Mouse (Mus musculus) urinary bladder, postnatal 36 days (tissue): ENCODE measurements around the gene Pparg.

Experiments used
- DNase-seq, 2 experiments: peaks; one replicate each; pipeline ENCODE4 v3.0.0; 2022; ENCODE audit warnings: low spot score in 2 of 2, mixed read lengths in 1 of 2

The Pparg gene

DNA sequence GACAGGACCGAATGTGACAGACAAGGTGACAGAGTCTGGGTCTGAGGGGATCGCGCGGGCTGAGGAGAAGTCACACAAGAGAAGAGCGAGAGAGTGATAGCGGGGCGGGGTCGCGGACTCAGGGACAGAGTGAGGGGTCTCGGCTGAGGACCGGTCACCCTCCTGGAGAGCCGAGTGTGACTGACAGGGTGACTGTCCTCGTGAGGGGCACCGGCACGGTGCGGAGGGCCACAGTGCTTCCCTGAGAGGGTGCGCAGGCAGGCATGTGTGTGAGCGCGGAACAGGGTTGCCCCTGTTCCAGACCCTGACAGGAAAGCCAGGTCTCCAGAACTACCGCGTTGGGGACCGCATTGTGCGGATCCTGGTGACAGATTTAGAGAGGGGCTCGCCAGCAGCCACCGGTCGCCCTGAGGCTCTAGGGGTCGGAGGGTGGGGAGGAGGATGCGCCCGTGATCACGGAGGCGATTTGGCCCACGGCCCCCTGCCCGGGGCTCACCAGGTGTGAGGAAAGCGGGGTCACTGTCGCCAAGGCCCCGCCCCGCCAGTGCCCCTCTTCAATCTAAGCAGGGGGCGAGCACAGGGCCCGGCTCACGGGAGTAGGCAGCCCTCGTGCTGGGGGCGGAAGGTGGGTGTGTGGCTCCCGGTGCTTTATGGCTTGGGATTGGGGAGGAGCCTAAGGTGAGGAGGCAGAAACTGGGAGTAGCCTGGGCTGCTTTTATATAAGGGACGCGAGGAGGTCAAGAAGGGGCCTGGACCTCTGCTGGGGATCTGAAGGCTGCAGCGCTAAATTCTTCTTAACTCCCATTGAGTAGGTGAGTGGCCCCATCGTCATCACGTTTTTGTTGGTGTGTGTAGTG lies 1.1 kb downstream of the Pparg start:
- DNase-seq: peak; percentile 59 to 81

DNA sequence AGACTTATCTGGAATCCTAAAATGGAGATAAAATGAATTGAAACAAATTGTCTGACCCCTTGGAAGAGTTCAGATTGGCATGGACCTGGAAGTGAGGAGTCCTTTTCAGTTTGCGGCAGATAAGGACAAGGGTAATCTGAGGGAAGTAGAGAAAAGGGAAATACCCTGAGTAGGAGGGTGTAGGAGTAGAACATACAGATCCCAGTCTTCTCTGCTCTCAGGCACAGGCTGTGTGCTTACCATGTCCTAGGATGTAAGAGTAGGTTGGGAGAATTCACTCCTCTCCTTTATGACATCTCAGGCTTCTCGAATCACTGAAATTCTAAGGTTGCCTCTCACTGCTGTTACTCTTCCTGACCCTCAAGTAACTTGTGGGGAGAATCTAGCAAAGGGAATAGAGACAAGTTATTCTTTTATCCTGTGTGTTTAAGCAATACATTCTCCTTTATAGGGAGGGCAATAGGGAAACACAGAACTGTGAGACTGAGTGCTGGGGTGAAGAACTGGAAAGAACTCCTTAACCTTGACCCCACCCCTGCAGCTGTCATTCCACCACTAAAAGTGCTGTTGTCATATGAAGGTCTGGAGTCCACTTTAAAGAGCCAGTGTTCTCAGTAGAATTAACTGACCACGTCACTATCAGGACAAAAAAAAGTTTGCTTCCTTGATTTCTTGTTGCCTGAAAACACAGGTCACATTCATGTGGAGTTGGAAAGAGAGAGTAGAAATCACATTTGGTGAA lies 6.3 kb downstream of the Pparg start:
- DNase-seq: no peak

DNA sequence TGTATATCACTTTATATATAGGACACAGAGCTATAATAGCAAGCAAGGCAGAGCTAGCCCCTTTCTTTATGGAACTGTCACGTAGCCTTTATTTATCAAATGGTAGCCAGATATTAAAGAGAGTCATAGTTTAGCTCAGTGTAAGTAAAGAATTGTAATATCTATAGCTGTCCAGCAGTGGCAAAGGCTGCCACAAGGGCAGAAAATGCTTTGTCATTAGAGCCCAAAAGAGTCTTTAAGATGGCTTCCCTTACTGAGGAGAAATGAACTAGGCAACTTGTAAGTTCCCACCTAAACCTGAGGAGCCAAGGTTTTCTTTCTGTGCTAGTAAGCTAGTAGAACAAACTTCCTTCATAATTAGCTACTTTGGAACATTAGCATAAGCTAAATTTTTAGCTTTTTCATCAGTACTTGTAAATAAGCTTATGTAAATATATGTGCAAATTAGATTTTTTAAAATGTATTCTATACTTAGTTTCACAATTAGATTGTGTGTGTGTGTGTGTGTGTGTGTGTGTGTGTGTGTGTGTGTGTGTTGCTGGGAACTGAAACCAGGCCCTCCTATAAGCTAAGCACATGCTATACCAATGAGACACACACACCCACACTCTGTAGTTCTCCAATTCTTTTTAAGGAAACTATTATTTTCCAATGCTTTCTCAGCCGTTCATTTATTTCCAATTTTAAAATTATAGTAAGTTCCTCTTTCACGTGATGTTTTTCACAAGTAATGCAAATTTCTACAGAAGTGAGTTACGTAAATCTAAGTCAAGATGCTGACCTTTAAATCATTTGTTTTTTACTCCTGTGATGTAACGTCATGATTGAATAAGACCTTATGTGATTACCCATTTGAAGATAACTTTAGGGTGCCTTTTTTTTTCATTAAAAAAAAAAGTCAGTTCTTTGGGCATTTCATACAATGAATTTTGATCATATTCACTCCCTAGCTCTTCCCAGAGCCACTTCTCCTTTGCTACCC lies 14.4 kb downstream of the Pparg start:
- no peak for DNase-seq

DNA sequence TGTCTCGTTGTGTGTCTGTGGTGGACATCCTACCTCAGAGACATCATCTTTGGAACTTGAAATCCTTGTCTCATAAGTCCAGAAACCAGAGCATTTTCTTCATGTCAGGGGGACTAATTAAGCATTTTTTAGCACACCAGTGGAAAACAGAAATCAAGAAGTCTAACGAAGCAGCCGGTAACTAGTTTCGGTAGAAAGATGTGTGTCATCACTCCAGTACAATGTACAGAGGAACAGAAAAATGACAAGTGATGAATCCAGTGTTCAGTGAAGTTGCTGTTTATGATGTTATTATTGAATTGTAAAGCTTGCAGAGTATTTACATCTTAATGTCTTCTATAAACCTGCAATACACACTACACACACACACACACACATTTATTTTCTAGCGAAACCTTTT lies 19.8 kb downstream of the Pparg start:
- DNase-seq: no peak

DNA sequence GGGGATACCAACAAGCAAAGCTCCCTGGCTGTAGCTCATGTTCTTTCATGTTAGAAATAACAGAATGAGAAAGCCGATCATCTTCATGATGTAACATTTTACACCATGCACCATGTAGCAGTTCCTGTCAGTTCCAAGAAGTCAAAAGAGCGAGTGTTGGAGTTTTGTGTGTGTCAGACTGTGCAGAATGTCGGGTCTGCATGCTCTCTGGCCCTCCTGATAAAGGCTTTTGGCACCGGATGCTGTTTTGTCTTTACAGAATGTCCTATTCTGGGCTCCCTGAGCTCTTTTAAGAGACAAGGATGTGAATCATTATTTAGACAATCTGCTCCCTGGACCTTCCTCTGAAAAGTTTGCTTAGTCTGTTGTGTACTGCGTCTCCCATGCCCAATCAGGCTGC lies 22.0 kb downstream of the Pparg start:
- DNase-seq: no peak

DNA sequence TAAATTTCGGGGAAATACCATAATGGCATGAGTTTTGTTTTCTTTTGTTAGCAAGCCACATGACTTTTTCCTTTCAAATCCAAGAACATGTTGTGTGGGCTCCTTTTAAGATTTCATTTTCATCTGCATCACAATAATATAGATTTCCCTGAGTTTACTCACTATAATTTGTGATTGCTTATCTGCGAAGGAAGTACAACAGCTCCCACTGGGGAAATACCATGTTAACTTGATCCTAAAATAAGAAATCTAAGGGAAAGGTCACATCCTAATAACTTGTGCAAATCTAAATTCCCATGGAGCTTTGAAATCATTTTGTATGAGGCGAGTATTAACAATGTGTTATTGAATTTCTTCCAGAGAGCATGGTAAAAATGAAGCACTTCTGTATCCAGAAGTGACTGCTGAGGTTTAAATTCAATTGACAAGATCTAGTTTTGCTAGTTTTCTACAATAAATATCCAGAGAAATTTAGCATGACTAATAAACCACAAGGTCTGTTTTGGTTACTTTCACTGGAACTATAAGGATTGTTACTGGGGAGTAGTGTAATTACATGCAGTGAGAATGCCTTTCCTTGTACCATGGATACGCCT lies 29.3 kb downstream of the Pparg start:
- no peak for DNase-seq

DNA sequence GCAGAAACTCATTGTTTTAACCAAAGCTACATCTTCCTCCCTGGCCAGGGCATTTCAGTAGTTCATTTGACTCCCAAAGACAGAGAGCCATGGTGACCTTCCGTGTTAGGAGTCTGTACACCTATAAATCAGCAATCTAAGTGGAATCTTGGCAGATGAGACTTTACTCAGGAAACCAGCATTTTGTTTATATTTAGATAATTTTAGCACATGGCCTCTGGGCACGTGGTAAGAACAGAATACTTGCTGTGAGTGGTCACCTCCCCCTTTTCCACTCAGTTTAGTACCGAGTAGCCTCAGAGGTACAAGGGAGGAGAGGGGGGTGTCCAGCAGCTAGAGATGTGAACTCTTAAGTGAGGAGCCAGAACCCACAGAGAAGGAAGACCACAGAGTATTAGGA lies 36.2 kb downstream of the Pparg start:
- DNase-seq: no peak

DNA sequence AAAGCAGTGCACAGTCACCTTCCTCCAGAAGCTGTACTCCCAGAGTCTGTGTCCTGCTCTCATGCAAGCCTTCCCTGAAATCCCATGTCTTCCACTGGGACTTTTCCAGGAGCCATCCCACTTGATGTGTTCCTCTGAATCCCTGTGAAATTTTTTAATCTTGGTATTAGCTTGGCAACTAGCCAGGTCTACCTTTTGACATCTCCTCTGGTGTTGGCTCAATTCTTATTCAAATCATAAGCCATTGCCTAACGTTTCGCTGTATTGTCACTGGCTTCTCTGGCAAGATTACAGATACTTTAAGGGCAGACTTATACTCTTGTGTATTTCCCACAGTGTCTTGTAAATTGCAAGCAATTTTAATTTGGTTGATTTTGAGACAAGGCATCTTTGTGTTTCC lies 43.6 kb downstream of the Pparg start:
- DNase-seq: no peak

DNA sequence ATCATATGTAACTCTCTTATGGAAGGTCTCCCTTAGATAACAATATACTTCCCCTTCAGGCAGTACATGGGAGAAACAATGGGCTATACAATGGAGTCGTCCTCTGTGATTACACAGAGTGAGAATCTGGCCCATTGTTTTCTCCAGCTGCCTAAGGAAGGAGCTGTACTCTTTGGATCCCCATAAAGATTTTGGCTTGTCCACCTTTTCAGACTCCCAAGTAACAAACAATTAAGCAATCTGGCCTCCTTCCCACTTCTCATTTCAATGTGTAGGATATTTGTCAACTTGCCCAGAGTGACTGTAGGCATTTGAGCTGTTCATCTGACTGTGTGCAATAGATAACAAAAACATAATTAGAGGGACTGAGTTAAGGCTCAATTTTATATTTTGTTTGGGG lies 50.7 kb downstream of the Pparg start:
- DNase-seq: no peak

DNA sequence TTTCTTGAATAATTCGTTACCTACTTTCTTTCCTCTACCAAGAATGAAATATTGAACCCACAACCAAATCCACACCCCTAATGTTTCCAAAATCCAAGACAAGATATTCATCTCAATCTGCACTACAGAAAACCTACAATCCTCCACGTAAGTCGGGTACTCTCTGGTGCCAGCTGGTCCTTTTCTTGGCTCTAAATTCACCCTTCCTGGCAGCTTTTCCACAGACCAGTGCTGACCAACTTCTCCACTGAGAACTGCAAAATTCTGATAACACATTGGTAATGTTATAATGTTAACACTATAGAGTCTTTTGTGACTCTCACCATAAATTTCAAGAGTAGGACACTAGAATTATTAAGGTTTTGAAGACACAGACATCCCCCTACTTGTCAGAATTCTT lies 57.4 kb downstream of the Pparg start:
- DNase-seq: no peak

DNA sequence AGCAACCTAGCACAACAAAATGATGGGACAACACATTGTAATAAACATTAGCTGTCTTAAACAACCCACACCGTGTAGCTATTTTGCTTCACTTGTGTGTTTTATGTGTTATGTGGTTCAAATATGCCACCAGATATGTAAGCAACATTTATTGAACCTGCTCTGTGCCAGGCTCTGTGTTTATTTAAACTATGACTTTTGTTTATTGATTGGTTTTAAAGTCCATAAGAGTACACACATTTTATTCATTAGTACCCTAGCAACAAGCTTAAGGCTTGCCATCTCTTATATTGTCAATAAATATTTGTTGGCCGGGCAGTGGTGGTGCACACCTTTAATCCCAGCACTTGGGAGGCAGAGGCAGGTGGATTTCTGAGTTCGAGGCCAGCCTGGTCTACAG lies 58.2 kb downstream of the Pparg start:
- no peak for DNase-seq

DNA sequence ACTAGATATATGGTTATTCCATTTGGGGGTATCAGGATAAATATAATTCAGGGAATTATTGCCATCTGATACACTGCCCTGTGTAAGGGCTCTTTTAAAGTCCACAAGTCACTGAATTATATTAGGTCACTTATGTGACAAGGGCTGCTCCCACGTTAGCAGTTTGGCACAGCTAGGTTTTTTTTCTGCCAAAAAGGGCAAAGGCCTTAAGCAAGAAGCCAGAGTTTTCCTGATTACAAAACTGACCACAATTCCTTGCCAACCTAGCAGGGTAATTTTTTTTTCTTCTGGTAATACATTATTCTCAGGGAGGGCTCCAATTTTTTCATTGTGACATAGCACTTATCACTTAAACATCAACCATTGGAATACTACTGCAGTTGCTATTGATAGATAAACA lies 60.2 kb downstream of the Pparg start:
- peak in 1 of 2 experiments; percentile 42 for DNase-seq

DNA sequence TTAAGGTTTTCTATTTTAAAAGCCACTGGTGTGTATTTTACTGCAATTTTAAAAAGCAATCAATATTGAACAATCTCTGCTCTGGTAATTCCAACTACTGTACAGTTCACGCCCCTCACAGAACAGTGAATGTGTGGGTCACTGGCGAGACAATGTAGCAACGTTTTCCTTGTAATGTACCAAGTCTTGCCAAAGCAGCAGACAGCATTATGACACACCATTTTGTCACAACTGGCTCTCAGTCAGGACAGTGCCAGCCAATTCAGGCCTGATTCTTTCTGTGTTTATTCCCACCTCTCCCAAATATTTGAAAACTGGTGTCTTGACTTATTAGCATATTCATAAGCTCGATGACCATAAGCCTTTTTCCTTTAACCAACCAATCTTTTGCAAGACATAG lies 60.9 kb downstream of the Pparg start:
- DNase-seq: peak in 1 of 2 experiments; percentile 46

DNA sequence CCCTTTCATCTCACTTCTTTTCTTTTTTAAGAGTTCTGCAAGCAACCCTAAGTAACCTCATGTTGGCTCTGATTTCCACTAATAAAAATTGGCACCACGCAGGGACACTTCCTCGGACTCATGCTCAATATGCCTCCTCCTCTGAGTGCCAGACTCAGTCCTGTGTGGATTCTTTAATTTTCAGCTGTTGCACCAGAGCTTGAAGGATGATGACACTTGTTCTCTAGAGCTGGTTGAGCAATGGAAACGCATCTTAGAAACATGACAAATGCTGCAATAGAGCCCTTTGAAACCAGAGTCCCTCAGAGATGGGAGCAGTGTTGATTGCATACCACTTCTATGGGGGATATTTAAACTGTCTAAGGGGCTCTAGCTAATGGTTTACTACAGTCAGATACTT lies 63.7 kb downstream of the Pparg start:
- peak in 1 of 2 experiments; percentile 24 for DNase-seq

DNA sequence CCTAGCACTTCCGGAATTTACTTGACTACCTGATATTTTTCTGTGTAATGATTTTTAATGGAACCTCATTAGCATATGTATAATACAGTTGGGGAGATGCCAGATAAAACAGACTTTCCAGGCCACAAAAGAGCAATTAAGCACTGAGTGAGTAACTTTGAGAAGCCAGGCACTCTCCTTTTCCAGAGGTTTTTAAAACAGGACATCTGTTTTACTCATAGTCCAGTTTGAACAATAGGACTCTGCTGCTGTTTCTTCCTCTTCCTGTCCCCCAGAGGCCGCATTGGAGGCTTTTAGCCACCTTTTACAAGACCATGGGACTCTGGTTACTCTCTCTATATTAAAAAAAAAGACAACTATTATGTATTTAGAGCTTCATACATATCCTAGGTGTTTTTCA lies 72.0 kb downstream of the Pparg start:
- no peak for DNase-seq

DNA sequence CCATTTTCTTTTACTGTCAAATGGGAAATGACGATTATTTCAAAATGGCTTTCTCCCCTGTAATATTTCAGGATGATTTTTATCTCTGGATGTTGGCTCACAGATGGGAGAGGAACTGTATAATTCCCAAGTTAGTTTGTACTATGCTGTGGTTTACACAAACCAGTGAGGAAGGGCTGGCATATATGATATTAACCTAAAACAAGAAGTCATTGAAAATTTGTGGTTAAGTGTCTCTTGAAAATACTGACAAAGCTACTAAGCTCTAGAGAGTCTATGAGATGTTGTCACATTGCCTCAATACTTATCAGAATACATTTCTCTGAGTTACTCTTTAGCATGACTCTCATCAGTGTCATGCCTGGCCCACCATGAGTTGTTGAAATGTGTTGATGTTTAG lies 73.3 kb downstream of the Pparg start:
- no peak for DNase-seq

DNA sequence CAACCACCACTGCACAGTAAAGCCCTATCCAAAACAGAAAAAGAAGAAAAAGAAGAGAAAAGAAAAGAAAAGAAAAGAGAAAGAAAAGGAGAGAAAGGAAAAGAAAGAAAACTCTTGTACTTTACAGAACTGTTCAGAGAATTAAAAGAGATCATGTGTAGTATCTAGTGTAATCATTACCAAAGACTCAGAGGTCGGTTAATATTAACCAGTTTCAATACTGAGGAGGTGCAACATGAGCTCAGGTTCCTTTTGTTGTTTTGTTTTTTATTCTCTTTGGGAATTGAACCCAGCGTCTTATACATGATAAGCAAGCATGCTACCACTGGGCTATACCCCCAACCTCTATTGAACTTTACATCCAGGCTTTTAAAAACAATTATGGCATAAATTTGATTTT lies 74.1 kb downstream of the Pparg start:
- no peak for DNase-seq

DNA sequence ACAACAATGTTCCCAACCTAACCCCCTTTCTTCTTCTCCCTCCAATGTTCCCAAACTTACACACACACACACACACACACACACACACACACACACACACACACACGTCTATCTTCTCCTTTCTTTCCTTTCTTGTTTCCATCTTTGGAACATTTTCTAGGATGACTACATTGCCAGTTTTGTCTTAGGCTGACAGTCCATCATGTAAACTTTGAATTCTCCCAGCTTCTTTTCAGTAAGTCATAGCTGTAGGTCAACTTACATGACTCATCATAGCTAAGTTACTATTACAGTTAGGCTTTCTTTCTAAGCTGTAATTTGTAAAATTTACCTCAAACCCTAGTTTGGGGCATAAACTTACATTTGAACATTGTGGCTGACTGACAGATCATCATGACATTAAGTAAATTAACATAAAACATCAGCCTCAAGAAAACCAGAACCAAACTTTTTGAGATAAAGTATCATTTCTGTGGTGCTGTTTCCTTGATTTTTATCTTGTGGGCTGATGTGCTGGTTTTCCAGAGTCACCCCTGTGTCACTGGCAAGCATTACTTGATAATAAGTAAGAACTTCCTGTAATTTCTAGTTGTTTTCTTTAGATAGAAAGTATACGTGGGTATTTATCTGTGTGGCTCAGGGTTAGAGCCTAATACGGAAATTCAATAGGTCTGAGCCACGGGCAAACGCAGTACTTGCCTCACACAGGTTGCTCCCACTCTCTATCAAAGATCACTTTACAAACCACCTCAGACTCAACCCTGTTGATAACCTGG lies 79.7 kb downstream of the Pparg start:
- no peak for DNase-seq

DNA sequence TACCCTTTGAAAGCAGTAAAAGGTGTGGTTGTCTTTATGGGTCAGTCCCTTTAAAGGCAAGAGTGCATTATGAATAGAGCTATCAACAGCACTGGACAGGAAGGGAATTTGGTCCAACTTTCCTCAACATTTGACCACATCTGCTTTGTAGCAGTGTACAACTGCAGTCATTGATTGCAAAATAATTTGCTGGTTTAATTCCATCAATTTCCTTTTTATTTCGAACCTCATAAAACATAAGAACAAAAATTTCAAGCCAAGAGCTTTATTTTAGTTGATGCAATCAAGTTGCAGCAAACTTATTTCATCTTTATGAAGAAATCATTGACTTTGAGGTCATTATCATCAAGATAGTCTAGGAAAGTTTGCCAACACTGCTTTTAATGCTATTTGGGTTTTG lies 91.8 kb downstream of the Pparg start:
- no peak for DNase-seq

DNA sequence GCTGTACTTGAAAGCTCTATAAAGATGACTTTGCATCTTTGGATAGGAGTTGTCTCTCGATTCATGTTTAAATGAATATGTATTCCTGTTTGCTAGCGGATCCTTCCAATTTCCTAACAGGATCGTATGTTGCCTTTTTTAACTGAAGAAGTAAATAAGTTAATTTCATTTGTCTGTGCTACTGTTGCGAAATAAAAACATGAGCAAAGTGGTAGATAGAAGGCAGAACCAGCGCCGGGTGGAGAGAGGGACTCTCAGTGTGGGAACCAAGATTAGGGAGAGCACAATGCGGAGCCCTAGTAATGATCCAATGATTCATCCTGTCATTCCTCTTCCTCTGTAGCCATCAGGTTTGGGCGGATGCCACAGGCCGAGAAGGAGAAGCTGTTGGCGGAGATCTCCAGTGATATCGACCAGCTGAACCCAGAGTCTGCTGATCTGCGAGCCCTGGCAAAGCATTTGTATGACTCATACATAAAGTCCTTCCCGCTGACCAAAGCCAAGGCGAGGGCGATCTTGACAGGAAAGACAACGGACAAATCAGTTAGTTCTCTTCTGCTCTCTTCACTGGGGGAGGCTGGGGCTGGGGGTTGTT lies 102.1 kb downstream of the Pparg start:
- DNase-seq: peak; percentile 81 to 89
